Mouse (Mus musculus) kidney, embryonic 16.5 days (tissue): ENCODE measurements around the gene Lsm6. TPM values are rescaled to one million over a fixed set of nuclear protein-coding genes. Genes with fewer than 3 reads are reported as not detected.

ENCODE experiments used
- ATAC-seq: fragments of 200-750 bp; cut with Nextera tagmentation; 2 replicates; pipeline ENCODE4 v1.8.0; 2017; ENCODE audit warnings: moderate TSS enrichment; ENCODE audit not compliant: low FRiP score, low TSS enrichment
- H3K27ac ChIP-seq: fragments of 300-500 bp; sonication (generic); 2 replicates; pipeline ENCODE4 v1.5.1; 2014; ENCODE audit warnings: low read length
- H3K27me3 ChIP-seq: fragments of 300-500 bp; sonication (generic); 2 replicates; pipeline ENCODE4 v1.6.1; 2014; ENCODE audit warnings: low read length, control low read depth, mixed read lengths; ENCODE audit not compliant: insufficient read depth
- H3K36me3 ChIP-seq: fragments of 300-500 bp; sonication (generic); 2 replicates; pipeline ENCODE4 v1.6.1; 2014; ENCODE audit warnings: low read length, control low read depth, mixed read lengths; ENCODE audit not compliant: insufficient read depth
- H3K4me1 ChIP-seq: fragments of 300-500 bp; sonication (generic); 2 replicates; pipeline ENCODE4 v1.6.1; 2014; ENCODE audit warnings: low read length, control low read depth, mixed read lengths; ENCODE audit not compliant: insufficient read depth
- H3K4me2 ChIP-seq: fragments of 300-500 bp; sonication (generic); replicated peaks from 2 replicates; pipeline ENCODE4 v1.6.1; 2014; ENCODE audit warnings: low read depth, low read length
- H3K4me3 ChIP-seq: fragments of 300-500 bp; sonication (generic); 2 replicates; pipeline ENCODE4 v1.5.1; 2014; ENCODE audit warnings: mild to moderate bottlenecking, low read length
- H3K9ac ChIP-seq: fragments of 300-500 bp; sonication (generic); replicated peaks from 2 replicates; pipeline ENCODE4 v1.6.1; 2014; ENCODE audit warnings: low read length
- H3K9me3 ChIP-seq: fragments of 300-500 bp; sonication (generic); 2 replicates; pipeline ENCODE4 v1.6.1; 2016; ENCODE audit warnings: low read length, control low read depth
- WGBS: fragments of 180-500 bp; shearing (Covaris S2); extraction: QIAGEN DNeasy Blood & Tissue Kit; methylation state at CpG from one replicate; pipeline ENCODE4 v1.1.7; 2014; 5-methylcytosine and 5-hydroxymethylcytosine counted together
- polyA plus RNA-seq: library from polyadenylated mRNA; unstranded; fragments of >200 nt; fragmentation: Nextera tagmentation; extraction: Ambion mirVana; gene quantifications from 2 replicates; pipeline ENCODE4 v1.2.1, GENCODE M21; 2015

The Lsm6 gene
- polyA plus RNA-seq, 1 experiment from 2014 or later: 200 TPM

DNA sequence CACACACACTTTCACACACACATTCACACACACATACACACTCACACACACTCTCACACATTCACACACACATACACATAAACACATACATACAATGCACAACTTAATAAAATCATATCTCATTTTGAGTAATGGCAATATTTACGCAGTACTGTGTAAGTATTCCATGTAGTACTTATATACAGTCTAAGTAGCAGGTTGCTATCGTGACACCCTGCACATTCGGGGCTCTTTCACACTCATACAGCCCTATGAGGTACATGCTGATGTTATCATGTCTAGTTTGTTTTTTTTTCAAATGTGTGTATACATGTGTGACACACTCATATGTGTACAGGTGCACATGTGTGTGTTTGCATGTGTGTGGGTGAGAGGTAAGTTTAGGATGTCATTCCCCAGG lies 50.4 kb downstream of the Lsm6 start:
- no peak overlapping the region for H3K9ac ChIP-seq
- H3K9me3 ChIP-seq: no peaks in the 10 kb centered on the region
- H3K36me3 ChIP-seq: no peaks in the 10 kb centered on the region
- no peaks in the 10 kb centered on the region for H3K4me1 ChIP-seq
- no peak overlapping the region for H3K27ac ChIP-seq
- H3K27me3 ChIP-seq: no peaks in the 10 kb centered on the region
- WGBS: 91% methylated on average over 3 of the region's 3 CpGs
- H3K4me3 ChIP-seq: no peak overlapping the region
- ATAC-seq: no peak
- no peak overlapping the region for H3K4me2 ChIP-seq

DNA sequence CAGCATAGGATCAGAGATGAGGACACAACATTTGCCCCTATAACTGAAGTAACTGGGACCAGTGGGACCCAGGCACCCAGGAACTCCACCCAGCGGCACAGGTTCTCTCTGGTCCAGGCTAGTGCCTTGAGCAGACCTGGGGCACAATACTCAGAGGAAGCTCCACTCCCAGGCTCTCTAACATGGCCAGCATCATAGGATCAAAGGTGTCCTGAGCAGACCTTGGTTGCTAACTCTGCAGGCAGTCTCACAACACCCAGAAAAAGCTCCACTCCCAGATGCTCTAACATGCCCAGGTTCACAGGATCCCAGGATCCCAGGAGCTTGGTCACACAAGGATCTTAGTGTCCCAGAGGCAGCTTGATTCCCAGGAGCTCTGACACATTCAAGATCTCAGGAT lies 55.4 kb downstream of the Lsm6 start:
- 93% methylated on average over 1 of the region's 1 CpGs for WGBS
- no peaks in the 10 kb centered on the region for H3K36me3 ChIP-seq
- H3K9ac ChIP-seq: no peak overlapping the region
- peaks cover 3% of the 10 kb centered on the region; the same call in 1 of the 2 replicates for H3K9me3 ChIP-seq
- no peak for ATAC-seq
- H3K27me3 ChIP-seq: no peaks in the 10 kb centered on the region
- H3K4me3 ChIP-seq: no peak overlapping the region
- no peak overlapping the region for H3K27ac ChIP-seq
- H3K4me1 ChIP-seq: no peaks in the 10 kb centered on the region
- H3K4me2 ChIP-seq: no peak overlapping the region

DNA sequence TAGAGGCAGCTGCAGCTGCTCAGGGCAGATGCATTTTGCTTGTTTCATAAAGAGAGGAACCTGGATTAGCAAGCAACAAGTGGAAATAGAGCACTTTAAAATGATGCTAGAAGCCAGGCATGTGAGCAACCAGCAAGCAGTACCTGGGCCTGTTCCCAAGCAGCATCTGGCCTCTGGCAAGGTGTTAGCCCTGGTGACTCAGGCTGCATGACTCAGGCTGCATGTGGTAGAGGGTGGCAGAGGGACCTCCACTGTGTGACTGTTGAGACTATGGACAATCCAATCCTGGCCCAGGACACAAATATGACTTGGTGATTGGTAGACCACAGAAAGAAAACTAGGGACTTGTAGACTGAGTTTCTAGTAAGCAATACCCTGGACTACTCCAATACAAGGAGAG lies 56.0 kb downstream of the Lsm6 start:
- Histone ChIP-seq H3K4me1 (no peaks in the 10 kb centered on the region), H3K27ac (no peak overlapping the region), H3K9me3 (peaks cover 3% of the 10 kb centered on the region; the same call in 1 of the 2 replicates), H3K9ac (no peak overlapping the region), H3K36me3 (no peaks in the 10 kb centered on the region), H3K27me3 (no peaks in the 10 kb centered on the region), H3K4me3 (no peak overlapping the region), H3K4me2 (no peak overlapping the region)
- ATAC-seq: no peak

DNA sequence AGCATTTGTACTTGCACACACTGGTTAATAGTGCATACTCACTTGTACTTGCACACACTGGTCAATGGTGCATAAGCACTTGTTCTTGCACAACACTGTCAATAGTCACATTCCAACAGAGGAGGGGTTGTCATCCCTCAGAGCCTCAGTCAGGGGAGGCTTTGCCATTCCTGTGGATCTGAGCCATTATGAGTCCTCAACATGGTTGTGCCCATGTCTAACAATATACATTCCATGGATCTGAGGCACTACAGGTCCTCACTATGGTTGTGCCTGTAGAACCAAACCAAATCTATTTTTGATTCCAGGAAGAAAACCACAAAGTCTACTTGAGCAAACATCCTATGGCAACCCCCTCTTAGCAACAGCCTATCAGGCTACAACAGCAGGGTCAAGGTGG lies 61.8 kb downstream of the Lsm6 start:
- ATAC-seq: no peak
- H3K36me3 ChIP-seq: no peaks in the 10 kb centered on the region
- no peaks in the 10 kb centered on the region for H3K27me3 ChIP-seq
- no peak overlapping the region for H3K4me3 ChIP-seq
- H3K9ac ChIP-seq: no peak overlapping the region
- H3K4me2 ChIP-seq: no peak overlapping the region
- no peaks in the 10 kb centered on the region for H3K4me1 ChIP-seq
- peaks cover 6% of the 10 kb centered on the region; the same call in 1 of the 2 replicates for H3K9me3 ChIP-seq
- no peak overlapping the region for H3K27ac ChIP-seq

DNA sequence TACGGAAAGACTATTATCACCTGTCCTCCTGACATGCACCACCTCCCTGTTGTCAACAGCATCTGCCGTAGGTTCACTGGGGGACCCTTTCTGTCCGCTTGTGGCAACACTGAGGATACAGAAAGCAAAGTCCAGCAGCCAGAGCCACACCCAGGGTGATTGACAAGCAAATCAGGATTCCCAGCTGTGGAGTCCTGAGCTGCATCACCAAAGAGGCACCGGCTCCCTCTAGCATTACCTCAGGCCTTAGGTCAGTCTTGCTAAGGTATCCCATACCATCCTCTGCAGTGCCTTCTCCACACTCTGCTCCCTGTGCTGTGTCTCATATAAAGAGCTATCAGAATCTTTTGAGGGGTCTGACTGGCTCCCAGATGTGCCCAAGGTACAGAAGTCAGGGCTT lies 66.0 kb downstream of the Lsm6 start:
- H3K27ac ChIP-seq: no peak overlapping the region
- H3K9me3 ChIP-seq: 0 out of 2 replicates have a peak, but pooled peaks cover 3% of the 10 kb centered on the region
- H3K9ac ChIP-seq: no peak overlapping the region
- H3K4me1 ChIP-seq: no peaks in the 10 kb centered on the region
- no peak overlapping the region for H3K4me2 ChIP-seq
- no peaks in the 10 kb centered on the region for H3K36me3 ChIP-seq
- ATAC-seq: no peak
- no peaks in the 10 kb centered on the region for H3K27me3 ChIP-seq
- no peak overlapping the region for H3K4me3 ChIP-seq
- WGBS: 85% methylated on average over 4 of the region's 4 CpGs

Other genes with a start within 250 kb of the Lsm6 start
- gene Zfp827, start 207.3 kb upstream of the Lsm6 start, polyA plus RNA-seq: 6.9 and 7.3 TPM in 2 replicates